Mouse (Mus musculus) kidney, adult 2 months (tissue): Measurements from ENCODE around the gene Fig4.

Source experiments
- CTCF ChIP-seq: fragments of 200-500 bp; conservative IDR thresholded peaks from 2 replicates; pipeline ENCODE4 v1.5.1; 2011; ENCODE audit warnings: low read depth, mild to moderate bottlenecking, control low read depth, low read length, moderate library complexity, mixed read lengths; ENCODE audit not compliant: insufficient read depth, insufficient read length
- POLR2A ChIP-seq: fragments of 200-500 bp; IDR thresholded peaks from one replicate; pipeline ENCODE4 v1.6.1; 2011; ENCODE audit warnings: low read depth, low read length, control low read depth

GRCm38 (mm10) chr10:41166141-41166540, 136.9 kb downstream of the Fig4 start:
- TF ChIP-seq POLR2A (no peak), CTCF (no peak)
